Mouse (Mus musculus) E14TG2a.4 (cell line): ENCODE data around the gene Ssbp2.

ENCODE experiments used
- H3K27me3 ChIP-seq: 2 replicates; pipeline ENCODE4 v1.6.1; 2014; ENCODE audit warnings: low read length, control low read depth; ENCODE audit not compliant: insufficient read depth
- H3K36me3 ChIP-seq: 2 replicates; pipeline ENCODE4 v1.6.1; 2014; ENCODE audit warnings: low read length, control low read depth; ENCODE audit not compliant: insufficient read depth
- H3K4me1 ChIP-seq: replicated peaks from 2 replicates; pipeline ENCODE4 v1.6.1; 2014; ENCODE audit warnings: low read depth, low read length, control low read depth
- H3K4me3 ChIP-seq: replicated peaks from 2 replicates; pipeline ENCODE4 v1.5.1; 2014; ENCODE audit warnings: mild to moderate bottlenecking, low read length
- H3K9me3 ChIP-seq: 2 replicates; pipeline ENCODE4 v1.6.1; 2014; ENCODE audit warnings: low read length, control low read depth
- CTCF ChIP-seq: conservative IDR thresholded peaks from 2 replicates; pipeline ENCODE4 v1.5.1; 2014; ENCODE audit warnings: low read length
- NANOG ChIP-seq: IDR thresholded peaks from 2 replicates; pipeline ENCODE4 v1.6.1; 2014; ENCODE audit warnings: borderline replicate concordance, low read length, mixed read lengths
- POU5F1 ChIP-seq: IDR thresholded peaks from 2 replicates; pipeline ENCODE4 v1.6.1; 2014; ENCODE audit warnings: low read length, borderline replicate concordance

The Ssbp2 gene

GRCm38 (mm10) chr13:91526058-91526457 is 66.0 kb downstream of the Ssbp2 start:
- no peak overlapping the region for H3K4me3 ChIP-seq
- H3K27me3 ChIP-seq, result no peaks in the 10 kb centered on the region
- no peaks in the 10 kb centered on the region for H3K36me3 ChIP-seq
- TF ChIP-seq POU5F1, result no peak
- TF ChIP-seq NANOG, result no peak
- TF ChIP-seq CTCF, result no peak
- H3K9me3 ChIP-seq, result no peaks in the 10 kb centered on the region
- no peaks in the 10 kb centered on the region for H3K4me1 ChIP-seq

DNA sequence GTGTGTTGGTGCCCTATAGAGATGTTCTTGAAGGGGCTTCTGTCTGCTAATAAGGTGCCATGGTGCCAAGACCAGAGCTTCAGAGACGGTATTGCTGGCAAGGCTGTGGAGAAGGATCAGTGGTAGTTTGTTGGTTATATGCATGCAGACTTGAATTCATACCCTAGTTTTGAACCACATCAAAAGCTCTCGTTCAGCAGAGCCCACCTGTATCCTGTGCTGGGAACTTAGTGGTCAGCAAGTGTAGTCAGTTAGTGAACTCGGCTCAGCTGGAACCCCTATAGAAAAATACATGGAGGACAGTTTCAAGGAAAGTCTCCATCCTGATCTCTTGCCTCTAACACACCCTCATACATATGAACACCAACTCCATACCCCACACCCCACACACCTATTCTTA is 69.7 kb downstream of the Ssbp2 start:
- H3K27me3 ChIP-seq, result no peaks in the 10 kb centered on the region
- H3K9me3 ChIP-seq, result peaks cover 11% of the 10 kb centered on the region
- H3K4me1 ChIP-seq, result no peaks in the 10 kb centered on the region
- no peak overlapping the region for H3K4me3 ChIP-seq
- no peaks in the 10 kb centered on the region for H3K36me3 ChIP-seq
- no peak for TF ChIP-seq CTCF
- TF ChIP-seq NANOG, result no peak
- TF ChIP-seq POU5F1, result no peak

DNA sequence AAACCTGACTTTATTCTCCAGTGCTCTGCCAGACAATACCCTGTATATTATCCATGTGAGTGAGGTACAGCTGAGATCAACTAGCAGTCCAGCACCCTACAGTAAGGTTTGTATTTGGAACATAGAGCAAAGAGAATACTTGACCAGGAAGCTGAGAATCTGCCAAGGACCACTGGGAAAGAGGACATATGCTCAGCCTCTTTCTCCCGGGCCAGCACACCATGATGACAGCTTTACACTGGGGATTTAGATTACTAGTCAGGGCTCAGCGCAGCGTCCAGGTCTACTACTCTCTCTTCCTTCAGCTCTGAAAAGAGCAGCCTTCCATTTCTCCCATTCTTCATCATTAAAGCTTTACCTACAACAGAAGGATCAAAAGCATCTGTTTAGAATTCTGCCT is 76.6 kb downstream of the Ssbp2 start:
- Histone ChIP-seq H3K27me3 (no peaks in the 10 kb centered on the region), H3K4me3 (no peak overlapping the region)

GRCm38 (mm10) chr13:91540145-91541068 is 80.3 kb downstream of the Ssbp2 start:
- peaks cover 4% of the 10 kb centered on the region; the same call in 1 of the 2 replicates for H3K4me1 ChIP-seq
- H3K9me3 ChIP-seq, result no peaks in the 10 kb centered on the region
- H3K27me3 ChIP-seq, result no peaks in the 10 kb centered on the region
- TF ChIP-seq POU5F1 (no peak), NANOG (no peak), CTCF (no peak)
- H3K36me3 ChIP-seq, result no peaks in the 10 kb centered on the region
- no peak overlapping the region for H3K4me3 ChIP-seq

More for the DNA sequence above, 76.6 kb downstream of the Ssbp2 start:
- Histone ChIP-seq H3K36me3 (no peaks in the 10 kb centered on the region), H3K9me3 (peaks cover 11% of the 10 kb centered on the region), H3K4me1 (no peaks in the 10 kb centered on the region)
- TF ChIP-seq CTCF, result no peak
- no peak for TF ChIP-seq NANOG
- no peak for TF ChIP-seq POU5F1

DNA sequence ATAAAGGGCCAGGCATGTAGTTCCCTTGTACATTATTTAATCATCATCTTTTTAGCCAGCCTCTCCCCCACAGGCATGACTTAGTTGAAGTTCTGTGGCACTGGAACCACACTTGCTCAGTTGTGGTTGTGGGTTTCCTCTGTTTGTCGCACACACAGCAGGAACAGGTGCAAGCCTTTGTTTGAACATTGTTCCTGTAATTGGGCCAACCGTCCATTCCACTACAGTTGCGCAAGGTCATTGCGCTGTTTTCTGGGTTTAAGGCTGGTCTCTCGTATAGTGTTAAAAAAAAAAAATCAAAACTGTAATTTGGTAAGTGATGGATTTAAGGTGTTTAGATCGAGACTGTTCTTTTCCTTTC is 81.0 kb downstream of the Ssbp2 start:
- TF ChIP-seq POU5F1 (no peak), NANOG (no peak), CTCF (no peak)
- Histone ChIP-seq H3K4me3 (no peak overlapping the region), H3K27me3 (no peaks in the 10 kb centered on the region), H3K36me3 (no peaks in the 10 kb centered on the region), H3K9me3 (no peaks in the 10 kb centered on the region), H3K4me1 (peaks cover 4% of the 10 kb centered on the region; the same call in 1 of the 2 replicates)

GRCm38 (mm10) chr13:91543555-91543954 is 83.5 kb downstream of the Ssbp2 start:
- Histone ChIP-seq H3K4me3 (no peak overlapping the region), H3K36me3 (no peaks in the 10 kb centered on the region), H3K4me1 (peaks cover 4% of the 10 kb centered on the region; the same call in 1 of the 2 replicates), H3K9me3 (no peaks in the 10 kb centered on the region), H3K27me3 (no peaks in the 10 kb centered on the region)
- TF ChIP-seq CTCF, result no peak
- no peak for TF ChIP-seq NANOG
- TF ChIP-seq POU5F1, result no peak

DNA sequence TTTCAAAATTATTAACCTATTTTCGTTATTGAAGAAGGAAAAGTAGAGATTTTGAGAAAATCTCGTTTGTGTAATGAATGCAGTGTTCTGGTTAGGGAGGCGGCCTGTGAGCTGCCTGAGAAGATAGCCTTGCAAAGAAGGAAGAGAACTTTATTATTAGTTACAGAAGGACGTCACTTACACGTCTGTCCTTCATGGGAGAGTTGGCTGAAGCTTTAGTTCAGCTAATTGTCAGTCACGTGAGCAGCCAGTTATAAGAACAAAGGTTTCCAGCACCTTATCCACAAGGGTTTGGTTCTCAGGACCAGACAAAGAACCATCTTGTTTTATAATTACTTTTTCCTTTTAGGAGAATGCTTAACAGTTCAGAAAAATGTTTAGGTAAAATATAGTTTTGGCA is 104.0 kb downstream of the Ssbp2 start:
- H3K9me3 ChIP-seq, result no peaks in the 10 kb centered on the region
- TF ChIP-seq CTCF (no peak), NANOG (no peak), POU5F1 (no peak)
- H3K4me3 ChIP-seq, result no peak overlapping the region
- H3K36me3 ChIP-seq, result no peaks in the 10 kb centered on the region
- H3K27me3 ChIP-seq, result no peaks in the 10 kb centered on the region
- no peaks in the 10 kb centered on the region for H3K4me1 ChIP-seq

GRCm38 (mm10) chr13:91564755-91565154 is 104.7 kb downstream of the Ssbp2 start:
- no peak overlapping the region for H3K4me3 ChIP-seq
- H3K36me3 ChIP-seq, result no peaks in the 10 kb centered on the region
- H3K27me3 ChIP-seq, result no peaks in the 10 kb centered on the region
- TF ChIP-seq POU5F1 (no peak), NANOG (no peak), CTCF (no peak)
- H3K9me3 ChIP-seq, result no peaks in the 10 kb centered on the region
- H3K4me1 ChIP-seq, result no peaks in the 10 kb centered on the region
